Mouse (Mus musculus) induced T-regulatory cell, adult 2 months (primary cell): ENCODE measurements around the gene Plekhm3.

ENCODE experiments used
- DNase-seq: peaks from one replicate; pipeline ENCODE4 v3.0.0-alpha.2; 2012; ENCODE audit warnings: low read depth

Plekhm3 gene

DNA sequence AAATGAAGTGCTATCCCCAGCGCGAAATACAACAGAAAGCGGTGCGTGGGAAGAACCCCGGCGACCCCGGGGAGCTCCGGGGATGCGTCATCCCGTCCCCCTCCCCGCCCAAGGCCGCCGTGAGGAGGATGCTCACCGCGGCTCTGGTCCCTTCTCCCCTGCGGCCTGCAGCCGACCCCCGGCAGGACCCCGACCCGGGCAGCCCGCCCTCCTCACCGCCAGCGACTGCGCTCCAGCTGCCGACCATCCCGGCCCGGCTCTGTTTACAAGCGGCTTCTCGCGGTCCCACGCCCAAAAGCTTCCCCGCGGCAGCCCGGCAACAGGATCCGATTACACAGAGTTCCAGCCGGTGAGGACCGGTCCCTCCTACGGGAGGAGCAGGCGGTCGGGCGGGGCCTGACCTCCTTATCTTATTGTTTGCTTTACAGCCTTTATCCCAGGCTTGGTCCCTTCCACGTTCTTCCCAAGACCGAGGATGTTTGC lies at the start of gene Plekhm3:
TSS of gene Plekhm3 (minus strand) at position 346 of the 483 bp plus-strand sequence.
- DNase-seq, result peak; percentile 71

DNA sequence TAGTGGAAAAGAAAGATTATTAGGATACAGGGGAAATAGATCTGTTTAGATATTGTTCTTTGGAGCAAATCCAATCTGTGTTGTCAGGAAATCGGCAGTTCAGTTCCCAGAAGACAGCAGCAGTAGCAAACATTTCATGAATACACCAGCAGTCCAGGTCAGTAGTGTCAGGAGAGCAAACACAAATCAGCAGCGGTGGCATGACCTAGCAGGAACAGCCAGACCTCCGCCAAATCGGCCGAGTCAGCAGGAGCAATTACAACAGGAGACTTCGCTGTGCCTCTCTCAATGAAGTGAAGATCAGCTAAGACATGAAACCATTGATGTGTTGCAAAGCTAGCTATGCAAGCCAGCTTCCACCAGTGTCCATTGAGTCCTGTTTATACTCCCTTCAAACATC lies 49.0 kb upstream of the Plekhm3 start:
- no peak for DNase-seq

DNA sequence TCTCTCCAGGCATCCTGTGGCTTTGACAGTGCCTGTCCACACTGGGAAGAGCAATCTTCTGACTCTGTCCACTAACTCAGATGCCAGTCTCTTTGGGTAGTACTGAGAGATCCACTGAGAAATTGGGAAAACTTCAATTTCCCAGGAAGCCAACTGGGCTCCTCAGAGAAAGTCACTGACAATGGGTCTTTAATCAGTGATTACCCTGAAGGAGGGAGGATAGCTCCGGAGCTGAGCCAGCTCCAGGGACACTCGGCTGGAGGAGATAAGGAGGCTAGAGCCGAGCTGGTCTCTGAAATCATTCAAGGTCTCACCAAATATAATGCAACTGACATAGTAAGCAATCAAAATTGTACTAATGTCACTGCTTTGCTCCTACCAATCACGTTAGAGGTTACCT lies 47.9 kb upstream of the Plekhm3 start:
- no peak for DNase-seq

DNA sequence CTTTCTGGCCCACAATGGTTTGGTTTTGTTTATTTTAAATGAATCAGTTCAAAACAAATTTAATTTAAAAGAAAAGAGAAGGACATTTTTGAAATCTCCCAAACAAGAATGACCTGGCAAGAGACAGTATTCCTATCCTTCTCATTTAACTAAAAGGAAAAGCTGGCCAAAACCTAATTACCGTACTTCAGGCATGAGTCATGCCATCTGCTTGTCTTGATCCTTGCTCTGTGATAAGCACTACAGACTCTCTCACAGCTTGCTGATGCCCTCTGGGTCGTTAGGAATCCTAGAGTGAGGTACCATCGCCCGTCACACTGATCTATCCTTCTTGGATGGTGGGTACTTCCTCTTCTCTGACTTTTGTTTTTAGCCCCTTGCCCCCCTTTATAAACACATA lies 36.6 kb upstream of the Plekhm3 start:
- no peak for DNase-seq

GRCm38 (mm10) chr1:64988176-64988575 lies 31.6 kb upstream of the Plekhm3 start:
- DNase-seq, result no peak

GRCm38 (mm10) chr1:64986120-64986519 lies 29.5 kb upstream of the Plekhm3 start:
- DNase-seq, result peak; percentile 53

DNA sequence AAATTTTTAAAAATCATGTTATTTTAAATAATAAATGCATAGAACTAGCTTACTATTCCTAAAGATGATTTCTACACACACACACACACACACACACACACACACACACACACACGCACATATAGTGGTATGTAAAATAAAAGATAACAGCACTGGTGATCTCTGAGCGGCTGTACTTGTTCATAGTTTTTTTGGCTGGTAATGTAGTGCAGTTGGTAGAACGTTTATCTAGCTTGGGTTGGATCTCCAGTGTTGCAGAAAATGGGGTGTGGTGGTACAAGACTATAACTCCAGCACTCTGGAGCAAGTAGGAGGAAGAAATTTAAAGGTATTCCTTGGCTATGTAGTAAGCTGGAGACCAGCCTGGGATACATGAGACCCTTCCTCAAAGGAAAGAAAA lies 26.6 kb upstream of the Plekhm3 start:
- no peak for DNase-seq

DNA sequence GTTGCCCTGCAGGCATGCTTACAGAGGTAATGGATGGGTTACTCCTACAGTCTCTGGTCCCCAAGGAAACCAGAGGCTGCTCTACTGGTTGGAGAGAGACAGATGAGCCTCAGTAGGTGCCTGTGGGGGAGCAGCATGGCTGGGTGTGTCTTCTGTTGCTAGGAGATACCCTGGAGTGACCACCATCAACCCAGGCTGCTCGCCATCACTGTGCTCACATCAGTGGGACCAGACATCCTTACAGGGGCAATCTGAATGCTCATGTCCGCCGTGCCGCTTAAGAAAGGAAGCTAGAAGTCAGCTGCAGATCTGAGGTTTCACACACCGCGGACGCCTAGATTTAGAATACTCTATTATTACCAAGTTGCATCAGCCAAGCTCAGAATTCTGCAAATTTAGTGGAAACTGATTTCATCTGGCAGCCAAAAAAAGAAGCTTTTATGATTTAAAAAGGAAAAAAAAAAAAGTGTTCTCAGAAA lies 21.7 kb upstream of the Plekhm3 start:
- DNase-seq, result no peak

DNA sequence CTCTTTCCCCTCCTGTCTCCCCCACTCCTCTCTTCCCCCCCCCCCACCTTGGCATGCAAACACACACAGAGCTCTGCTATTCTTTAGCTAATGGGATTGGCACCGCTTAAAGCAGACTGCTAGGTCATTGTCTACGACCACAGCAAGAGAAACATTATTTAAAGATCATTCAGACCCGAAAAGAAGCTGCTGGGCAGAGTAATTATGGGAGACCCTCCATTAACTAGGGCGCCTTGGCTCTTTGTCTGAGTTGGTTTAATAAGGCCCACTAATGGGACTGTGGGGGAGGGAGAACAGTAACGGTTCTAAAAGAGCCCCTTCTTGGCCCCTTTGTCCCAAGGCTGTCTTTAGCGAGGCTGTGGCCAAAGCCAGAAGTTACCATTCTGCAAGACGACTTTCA lies 18.7 kb upstream of the Plekhm3 start:
- DNase-seq, result no peak

DNA sequence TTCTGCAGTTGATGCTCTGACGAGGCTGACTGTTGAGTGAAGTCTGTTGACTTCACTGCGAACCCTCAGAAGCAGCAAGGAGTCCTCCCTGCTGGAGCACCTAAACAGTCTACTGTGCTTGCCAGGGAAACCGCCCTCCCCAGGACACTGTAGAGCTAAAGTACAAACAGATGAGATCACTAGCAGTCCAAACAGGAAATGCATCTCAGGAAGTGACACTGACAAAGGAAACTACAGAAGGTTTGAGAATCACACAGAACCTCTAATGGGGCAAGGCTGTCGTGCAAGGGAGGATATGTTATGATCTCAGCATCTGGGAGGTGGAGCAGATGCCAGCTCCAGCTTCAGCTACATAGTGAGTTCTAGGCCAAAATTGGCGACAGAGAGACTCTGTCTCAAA lies 14.1 kb upstream of the Plekhm3 start:
- DNase-seq, result peak; percentile 57

DNA sequence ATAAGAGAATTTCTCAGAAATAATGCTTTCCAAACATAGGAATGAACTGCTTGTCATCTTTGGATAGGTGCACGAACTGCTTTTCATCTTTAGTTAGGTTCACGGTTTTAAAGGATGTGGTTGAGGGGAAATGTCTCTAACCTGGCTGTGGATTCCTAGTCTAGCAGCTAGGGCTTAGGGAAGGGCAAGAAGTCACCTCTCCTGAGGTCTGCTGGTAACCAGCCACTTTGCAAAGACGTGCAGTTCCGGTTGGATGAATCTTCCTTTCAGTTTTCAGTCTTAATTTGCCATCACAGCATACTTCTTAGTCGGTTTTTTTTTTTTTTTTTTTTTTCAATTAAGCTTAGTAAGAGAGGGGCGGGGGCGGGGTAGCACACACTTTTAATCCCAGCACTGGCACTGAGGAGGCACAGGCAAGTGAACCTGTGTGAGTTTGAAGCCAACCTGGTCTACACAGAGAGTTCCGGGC lies 431 bp upstream of the Plekhm3 start:
- peak; percentile 64 for DNase-seq

DNA sequence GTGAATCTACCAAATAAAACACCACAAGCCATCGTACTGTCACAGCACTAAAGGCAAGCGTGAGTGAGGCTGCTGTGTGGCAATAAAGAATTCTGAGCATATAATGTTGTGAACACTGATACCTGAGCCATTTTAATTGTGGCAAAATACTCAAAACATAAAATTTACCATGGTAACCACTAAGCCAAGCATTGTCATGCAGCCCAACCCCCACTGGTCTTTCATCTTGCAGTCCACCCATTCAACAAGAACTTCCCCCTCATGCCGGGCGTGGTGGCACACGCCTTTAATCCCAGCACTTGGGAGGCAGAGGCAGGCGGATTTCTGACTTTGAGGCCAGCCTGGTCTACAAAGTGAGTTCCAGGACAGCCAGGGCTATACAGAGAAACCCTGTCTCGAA lies 1.8 kb downstream of the Plekhm3 start:
- DNase-seq, result peak; percentile 12

DNA sequence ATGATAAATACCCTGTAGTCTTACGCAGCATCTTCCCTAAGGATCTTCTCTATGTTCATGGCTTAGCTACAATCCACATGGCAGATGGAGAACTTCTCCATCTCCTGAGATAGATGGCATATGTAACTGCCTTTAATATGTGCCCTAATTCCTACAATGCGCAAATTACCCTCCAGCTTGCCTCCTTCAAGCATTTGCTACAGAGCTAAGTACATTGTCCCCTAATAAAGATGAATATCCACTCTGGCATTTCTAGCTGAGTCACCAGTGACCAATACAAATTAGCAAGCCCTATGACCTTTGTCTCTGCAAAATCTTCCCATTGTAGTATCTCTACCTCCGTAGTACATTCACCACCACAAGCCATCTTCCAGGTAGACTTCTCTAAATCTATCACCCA lies 6.4 kb downstream of the Plekhm3 start:
- no peak for DNase-seq

DNA sequence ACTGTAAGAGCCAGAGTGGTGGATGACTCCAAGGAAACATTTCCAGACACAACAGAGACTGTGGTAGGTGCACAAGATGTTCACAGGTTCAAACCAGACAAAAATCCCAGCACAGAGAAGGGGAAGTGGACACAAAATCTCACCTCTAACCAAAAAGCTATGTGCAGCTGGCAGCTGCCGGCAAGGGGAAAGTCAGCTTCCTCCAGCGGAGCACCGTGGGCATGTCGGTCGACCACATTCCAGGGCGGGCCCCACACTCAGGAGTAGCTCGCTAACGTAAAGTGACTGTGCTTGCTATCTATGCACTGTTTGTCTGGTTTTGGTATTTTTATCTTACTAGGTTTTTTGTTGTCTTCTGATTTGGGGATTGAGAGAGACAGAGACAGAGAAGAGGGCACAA lies 7.2 kb downstream of the Plekhm3 start:
- peak; percentile 16 for DNase-seq

DNA sequence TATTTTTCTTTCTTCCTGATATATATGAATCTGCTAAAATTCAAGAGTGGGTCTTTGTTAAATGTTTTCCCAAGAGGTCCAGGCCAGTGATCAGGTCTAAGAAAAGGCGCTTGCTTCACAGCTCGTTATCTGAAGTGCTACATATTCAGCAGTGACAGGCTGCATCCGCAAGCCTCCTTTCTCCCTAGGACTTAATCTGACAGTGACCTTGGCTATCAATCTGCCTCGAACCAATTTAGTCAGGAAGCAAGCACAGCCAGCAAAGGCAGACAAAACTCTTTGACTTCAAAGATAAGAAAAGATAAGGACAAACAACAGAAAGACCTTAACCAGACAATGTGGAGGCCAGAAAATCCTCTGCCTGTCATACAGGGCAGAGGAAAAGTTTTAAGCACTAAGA lies 10.5 kb downstream of the Plekhm3 start:
- DNase-seq, result no peak

DNA sequence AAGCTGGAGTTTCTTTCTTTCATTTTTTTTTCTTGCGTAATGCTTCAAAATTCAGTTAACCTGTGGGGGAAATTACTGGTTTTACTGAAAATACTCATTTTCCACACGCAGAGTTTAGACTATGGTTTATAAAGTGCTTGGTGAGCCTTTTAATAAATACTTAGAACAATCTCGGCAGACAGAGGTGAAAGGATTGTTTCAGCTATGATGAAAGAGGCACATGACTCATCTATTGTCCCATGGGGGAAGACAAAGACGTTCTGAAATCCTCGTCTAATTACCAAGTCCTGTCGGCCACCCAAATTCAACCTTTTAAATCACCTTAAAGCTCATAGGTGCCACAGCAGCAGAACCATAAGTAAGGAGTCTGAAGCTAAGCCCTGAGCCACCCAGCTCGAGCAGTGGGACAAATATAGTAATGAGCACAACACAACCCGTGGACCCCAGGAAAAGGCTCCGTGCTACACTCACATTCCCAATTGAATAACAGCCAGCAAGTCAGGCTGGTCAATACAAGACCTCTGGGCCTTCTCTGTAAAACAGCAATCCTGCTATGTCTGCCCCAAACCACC lies 11.3 kb downstream of the Plekhm3 start:
- no peak for DNase-seq

DNA sequence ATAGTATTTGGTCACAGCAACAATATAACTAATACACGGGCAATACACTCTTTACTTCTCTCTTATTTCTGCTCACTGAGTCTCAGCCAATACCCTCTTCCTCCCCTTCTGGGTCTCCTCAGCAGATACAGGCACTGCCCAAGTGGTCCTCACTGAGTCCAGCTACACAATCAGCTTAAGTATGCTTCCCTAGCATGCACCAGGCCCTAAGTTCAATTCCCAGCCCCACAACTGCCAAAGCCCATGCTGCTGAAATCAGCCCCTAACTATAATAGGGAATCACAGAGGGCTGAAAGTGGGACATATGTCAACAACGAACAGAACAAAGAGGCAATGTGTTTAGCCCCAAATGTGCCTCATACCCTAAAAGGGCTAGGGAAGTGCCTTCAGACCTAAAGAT lies 11.9 kb downstream of the Plekhm3 start:
- no peak for DNase-seq

DNA sequence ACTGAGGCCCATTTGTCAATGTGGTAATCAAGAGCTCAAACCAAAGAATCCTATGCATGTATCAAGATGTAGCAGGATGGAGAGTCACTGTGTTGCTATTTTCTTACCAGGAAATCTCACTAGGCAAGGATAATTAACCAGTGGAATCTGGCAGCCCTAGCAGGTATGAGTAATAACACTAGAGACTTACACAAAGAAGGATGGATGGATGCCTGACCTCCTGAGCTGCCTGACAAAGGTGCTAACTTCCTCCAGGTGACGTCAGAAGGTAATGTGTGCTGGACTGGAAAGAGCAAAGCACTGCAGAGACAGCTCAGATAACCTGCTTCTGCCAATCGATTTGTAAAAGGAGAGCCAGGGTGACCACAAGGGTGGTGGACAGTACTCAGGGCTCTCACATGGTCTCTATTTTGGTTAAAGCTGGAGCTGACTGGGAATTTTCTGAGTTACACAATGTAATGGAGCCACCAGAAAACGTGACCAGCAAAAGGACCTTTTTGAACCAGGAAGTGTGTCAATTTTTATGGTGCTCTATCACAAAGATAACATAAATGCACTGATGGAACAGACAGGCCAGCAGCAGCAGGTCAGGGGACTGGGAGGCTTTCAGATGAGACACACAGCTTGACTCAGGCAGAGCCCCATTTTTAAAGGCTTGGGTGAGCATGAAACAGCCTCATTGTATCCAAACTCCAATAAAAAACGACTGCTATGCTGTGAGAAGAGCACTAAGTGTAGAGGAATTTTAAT lies 14.4 kb downstream of the Plekhm3 start:
- DNase-seq, result no peak

- DNase-seq, result no peak
Observed at GRCm38 (mm10) chr1:64938907-64939306, 17.7 kb downstream of the Plekhm3 start.

- DNase-seq, result no peak
Observed at GRCm38 (mm10) chr1:64937692-64938091, 18.9 kb downstream of the Plekhm3 start.

- DNase-seq, result no peak
Observed at GRCm38 (mm10) chr1:64932921-64933320, 23.7 kb downstream of the Plekhm3 start.

DNA sequence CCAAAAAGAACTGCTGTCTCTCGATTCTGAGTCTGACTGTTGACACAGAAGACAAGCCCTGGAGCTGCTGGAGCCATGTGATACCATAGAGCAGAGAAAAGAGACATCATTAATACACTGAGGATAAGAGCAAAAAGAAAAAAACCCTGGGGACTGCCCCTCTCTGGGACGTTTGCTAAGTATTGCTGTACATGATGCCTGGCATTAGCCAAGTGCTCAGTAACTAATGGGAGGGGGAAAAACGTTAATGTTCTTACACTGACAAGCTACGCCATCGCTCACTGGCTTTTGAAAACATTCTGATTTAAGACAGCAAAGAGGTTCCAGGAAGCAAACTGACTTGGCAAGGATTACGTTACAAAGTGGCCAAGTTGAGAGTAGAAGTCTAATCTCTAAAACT lies 26.5 kb downstream of the Plekhm3 start:
- no peak for DNase-seq

- no peak for DNase-seq
Observed at GRCm38 (mm10) chr1:64929673-64930072, 27.0 kb downstream of the Plekhm3 start.

- DNase-seq, result no peak
Observed at GRCm38 (mm10) chr1:64928542-64928941, 28.1 kb downstream of the Plekhm3 start.
